Comparison of ENCODE assay signal across 21 mouse cellular contexts in genomic region chr11:103404618-103405017, GRCm38 (mm10). TPM values are rescaled to one million over a fixed set of nuclear protein-coding genes. Genes with fewer than 3 reads are reported as not detected.
DNase-seq lines count a peak whose midpoint lies in the region; ATAC-seq and TF ChIP-seq lines count a peak whose summit lies in the region.
"Had no signal": no experiment of that assay in that cellular context is flagged by ENCODE, and none has a peak within 500 bp of the region (broad histone marks: within the 10 kb centered on the region; RNA-seq: fewer than 3 reads in every experiment).

No protein-coding gene starts in this region.

- H3K9ac ChIP-seq in ES-Bruce4 (ENCODE audit: low read depth, poor library complexity, severe bottlenecking), result no peak overlapping the region
- no peak overlapping the region for H3K9ac ChIP-seq in liver, embryonic 15.5 days
- H3K9ac ChIP-seq: embryonic facial prominence, embryonic 13.5 days; forebrain, embryonic 13.5 days; forebrain, postnatal 0 days; heart, embryonic 13.5 days; hindbrain, embryonic 15.5 days had no signal

- peak overlapping the region; percentile 89 for H3K27ac ChIP-seq in ES-Bruce4 (ENCODE audit: insufficient read depth, low read length)
- H3K27ac ChIP-seq in bone marrow macrophage, adult 2 months (ENCODE audit: insufficient read depth, low read depth, low read length), result peak overlapping the region; percentile 91
- H3K27ac ChIP-seq in liver, embryonic 15.5 days (replicated peaks), result no peak overlapping the region
- H3K27ac ChIP-seq: embryonic facial prominence, embryonic 13.5 days; forebrain, embryonic 13.5 days; heart, adult 2 months; heart, embryonic 13.5 days; hindbrain, embryonic 15.5 days had no signal

- ATAC-seq in liver, embryonic 15.5 days (ENCODE audit: insufficient read depth), result peak; percentile 57; the same call in 1 of the 2 replicates
- ATAC-seq in megakaryocyte-erythroid progenitor cell, adult 5-6 weeks (replicated peaks; ENCODE audit: low FRiP score, low TSS enrichment, poor library complexity, severe bottlenecking), result 0 out of 2 replicates have a peak, but pooled peaks have one; percentile 8
- ATAC-seq: activated CD4-positive, CD25-positive, alpha-beta regulatory T cell, adult 4 months; forebrain, embryonic 13.5 days; forebrain, postnatal 0 days; Patski had no signal

- H3K9me3 ChIP-seq in ES-Bruce4 (replicated peaks; ENCODE audit: control insufficient read depth, insufficient read depth, low read length, poor library complexity, severe bottlenecking), result 0 out of 2 replicates have a peak, but pooled peaks cover 4% of the 10 kb centered on the region
- no peaks in the 10 kb centered on the region for H3K9me3 ChIP-seq in liver, embryonic 15.5 days (replicated peaks)
- H3K9me3 ChIP-seq: embryonic facial prominence, embryonic 13.5 days; forebrain, embryonic 13.5 days; heart, embryonic 13.5 days; hindbrain, embryonic 15.5 days had no signal

- TF ChIP-seq POLR2A in ES-Bruce4 (IDR thresholded peaks at IDR 0.05; ENCODE audit: insufficient read depth, low read length), result no peak
- no peak for TF ChIP-seq POLR2A in bone marrow macrophage, adult 2 months (IDR thresholded peaks at IDR 0.05; ENCODE audit: borderline replicate concordance, low read depth, low read length)

- no peak for TF ChIP-seq CTCF in ES-Bruce4 (IDR thresholded peaks at IDR 0.05; ENCODE audit: low read depth, low read length)
- TF ChIP-seq CTCF in bone marrow macrophage, adult 2 months (IDR thresholded peaks at IDR 0.05; ENCODE audit: low read depth, low read length), result no peak

- H3K4me3 ChIP-seq in ES-Bruce4 (ENCODE audit: low read depth, low read length), result no peak overlapping the region
- no peak overlapping the region for H3K4me3 ChIP-seq in bone marrow macrophage, adult 2 months (ENCODE audit: insufficient read depth, low read length)
- no peak overlapping the region for H3K4me3 ChIP-seq in liver, embryonic 15.5 days (replicated peaks)
- H3K4me3 ChIP-seq: embryonic facial prominence, embryonic 13.5 days; forebrain, embryonic 13.5 days; heart, adult 2 months; heart, embryonic 13.5 days; hindbrain, embryonic 15.5 days had no signal

- DNase-seq in right cerebral cortex, adult 18-20 months, result no peak
- DNase-seq in heart, adult 8-10 months (ENCODE audit: low spot score), result no peak
- no peak for DNase-seq in layer of hippocampus, postnatal 14 days (ENCODE audit: low spot score in 2 of 2)
- DNase-seq: adrenal gland, postnatal 14 days; cerebellum, adult 11-12 months; cerebellum, adult 9-10 months; cerebellum, postnatal 36 days; forebrain, postnatal 0 days; gastrocnemius, postnatal 14 days; heart, adult 2 months; heart, postnatal 36 days had no signal

- no peak overlapping the region for H3K4me2 ChIP-seq in liver, embryonic 15.5 days
- H3K4me2 ChIP-seq: embryonic facial prominence, embryonic 13.5 days; forebrain, embryonic 13.5 days; heart, embryonic 13.5 days; hindbrain, embryonic 15.5 days had no signal

- peaks cover 40% of the 10 kb centered on the region for H3K36me3 ChIP-seq in ES-Bruce4 (ENCODE audit: control insufficient read depth, insufficient read depth, low read length, poor library complexity, severe bottlenecking)
- H3K36me3 ChIP-seq in liver, embryonic 15.5 days (replicated peaks), result peaks cover 22% of the 10 kb centered on the region

- H3K27me3 ChIP-seq in ES-Bruce4 (ENCODE audit: control insufficient read depth, insufficient read depth, low read length, poor library complexity, severe bottlenecking), result no peaks in the 10 kb centered on the region
- no peaks in the 10 kb centered on the region for H3K27me3 ChIP-seq in liver, embryonic 15.5 days
- H3K27me3 ChIP-seq: embryonic facial prominence, embryonic 13.5 days; forebrain, embryonic 13.5 days; heart, embryonic 13.5 days; hindbrain, embryonic 15.5 days; Patski had no signal

- TF ChIP-seq EP300 in ES-Bruce4 (IDR thresholded peaks at IDR 0.05; ENCODE audit: insufficient read depth, low read depth, low read length), result no peak

- H3K4me1 ChIP-seq in ES-Bruce4 (ENCODE audit: control insufficient read depth, insufficient read depth, low read length), result peaks cover 11% of the 10 kb centered on the region
- H3K4me1 ChIP-seq in bone marrow macrophage, adult 2 months (ENCODE audit: control insufficient read depth, insufficient read depth, low read length), result peaks cover 38% of the 10 kb centered on the region
- peaks cover 30% of the 10 kb centered on the region for H3K4me1 ChIP-seq in liver, embryonic 15.5 days (replicated peaks)
- H3K4me1 ChIP-seq: forebrain, embryonic 13.5 days; heart, embryonic 13.5 days; hindbrain, embryonic 15.5 days had no signal

RNA-seq across cellular contexts. Expression of gene Plekhm1, which starts 7.9 kb away (rescaled TPM):
- polyA plus RNA-seq in ES-Bruce4 (2011; ENCODE audit: insufficient read depth, insufficient read length, low read depth, missing spikeins), result 20.8 and 22.0 TPM in 2 replicates
- polyA plus RNA-seq in bone marrow macrophage, adult 2 months (2012; ENCODE audit: insufficient read depth, insufficient read length, missing spikeins), result 65.5 and 75.0 TPM in 2 replicates
- 3.4 and 4.4 TPM in 2 replicates for polyA plus RNA-seq in liver, embryonic 15.5 days (2015; fragmentation: Nextera tagmentation; extraction: Ambion mirVana)
- total RNA-seq in megakaryocyte-erythroid progenitor cell, adult 5-6 weeks (2014; fragmentation: Nextera tagmentation), result 12.5 and 16.3 TPM in 2 replicates
- 2.2 and 2.7 TPM in 2 replicates for total RNA-seq in megakaryocyte-erythroid progenitor cell, adult 5-6 weeks (2017)
- 10 to 100 TPM; 11.0 to 12.5 (median 11.6) TPM for total RNA-seq in heart, adult 8-10 months (2022)
- total RNA-seq in layer of hippocampus, postnatal 14 days (2021), result 10 to 100 TPM; 17.0 to 17.7 TPM

RNA-seq across cellular contexts. Expression of gene Arhgap27, which starts 41.1 kb away (rescaled TPM):
- 8.5 and 9.8 TPM in 2 replicates for polyA plus RNA-seq in ES-Bruce4 (2011; ENCODE audit: insufficient read depth, insufficient read length, low read depth, missing spikeins)
- polyA plus RNA-seq in bone marrow macrophage, adult 2 months (2012; ENCODE audit: insufficient read depth, insufficient read length, missing spikeins), result 23.8 and 24.6 TPM in 2 replicates
- 2.7 and 3.0 TPM in 2 replicates for polyA plus RNA-seq in liver, embryonic 15.5 days (2015; fragmentation: Nextera tagmentation; extraction: Ambion mirVana)
- 1.4 and 3.3 TPM in 2 replicates for total RNA-seq in megakaryocyte-erythroid progenitor cell, adult 5-6 weeks (2014; fragmentation: Nextera tagmentation)
- 2.1 and 11.1 TPM in 2 replicates for total RNA-seq in megakaryocyte-erythroid progenitor cell, adult 5-6 weeks (2017)
- total RNA-seq in heart, adult 8-10 months (2022), result 10 to 100 TPM; 11.9 to 20.4 (median 13.3) TPM
- 10 to 100 TPM in 1 of 2 experiments, 1 to 10 TPM in 1; 9.8 to 10.1 TPM for total RNA-seq in layer of hippocampus, postnatal 14 days (2021)
